Mouse (Mus musculus): Measurements from ENCODE around the gene Nub1.
"Not testable (repeated sequence)": the region's sequence is repeated elsewhere in the genome, so short reads cannot be mapped to it uniquely, and the experiment has no call there.

Gene Nub1

DNA sequence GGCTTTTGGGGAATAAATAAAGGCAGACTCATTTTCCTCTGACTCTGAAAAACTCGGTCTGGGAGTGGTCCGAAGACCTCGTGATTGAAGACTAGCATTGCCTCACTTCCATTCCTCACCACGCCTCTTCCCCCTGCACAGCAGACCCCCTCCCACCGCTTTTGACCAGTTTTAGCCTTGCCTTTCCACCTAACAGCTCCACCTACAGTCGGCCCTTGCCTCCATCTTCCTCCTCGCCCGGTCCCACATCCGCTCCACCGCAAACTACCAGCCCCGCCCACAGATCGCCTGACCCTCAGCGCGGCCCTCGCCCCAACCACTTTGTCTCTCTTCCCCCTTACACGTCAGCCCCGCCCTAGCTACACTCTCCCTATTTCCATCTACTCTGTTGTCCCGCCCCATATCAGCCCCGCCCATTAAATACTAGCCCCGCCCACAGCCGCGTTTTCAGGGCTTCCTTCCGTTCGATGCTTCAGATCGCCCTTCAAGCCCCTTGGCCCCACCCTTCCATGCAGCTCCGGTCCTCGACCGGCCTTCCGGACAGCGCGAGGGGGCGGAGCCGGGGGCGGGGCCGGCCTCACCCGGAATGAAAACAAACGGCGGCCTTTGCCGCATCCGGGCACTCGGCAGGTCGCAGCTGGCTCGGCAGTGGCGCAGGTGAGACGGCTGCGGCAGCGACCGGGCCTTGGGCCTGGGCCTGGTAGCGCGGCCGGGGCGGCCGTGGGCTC is at the start of gene Nub1:
Gene Nub1 (plus strand): TSS at position 167 of the 728 bp plus-strand sequence.
- DNase-seq, result peak; percentile 97

- no peak for DNase-seq
Measured at GRCm38 (mm10) chr5:24636987-24637386, 48.3 kb upstream of the Nub1 start.

DNA sequence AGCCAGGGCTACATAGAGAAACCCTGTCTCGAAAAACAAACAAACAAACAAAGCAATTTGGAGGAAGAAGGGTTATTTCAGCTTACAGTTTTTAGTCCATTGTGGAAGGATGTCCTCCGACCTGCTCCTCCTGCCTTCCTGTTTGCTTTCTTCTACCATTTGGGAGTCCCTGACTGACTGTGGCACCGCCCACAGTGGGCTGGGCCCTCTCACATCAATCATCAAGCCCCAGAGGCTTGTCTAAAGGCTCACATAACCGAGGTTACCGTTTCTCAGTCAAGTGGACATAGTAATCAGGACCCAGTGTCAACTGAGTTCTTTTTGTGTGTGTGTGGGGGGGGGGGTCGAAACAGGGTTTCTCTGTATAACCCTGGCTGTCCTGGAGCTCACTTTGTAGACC is 47.2 kb upstream of the Nub1 start:
- DNase-seq, result no peak

DNA sequence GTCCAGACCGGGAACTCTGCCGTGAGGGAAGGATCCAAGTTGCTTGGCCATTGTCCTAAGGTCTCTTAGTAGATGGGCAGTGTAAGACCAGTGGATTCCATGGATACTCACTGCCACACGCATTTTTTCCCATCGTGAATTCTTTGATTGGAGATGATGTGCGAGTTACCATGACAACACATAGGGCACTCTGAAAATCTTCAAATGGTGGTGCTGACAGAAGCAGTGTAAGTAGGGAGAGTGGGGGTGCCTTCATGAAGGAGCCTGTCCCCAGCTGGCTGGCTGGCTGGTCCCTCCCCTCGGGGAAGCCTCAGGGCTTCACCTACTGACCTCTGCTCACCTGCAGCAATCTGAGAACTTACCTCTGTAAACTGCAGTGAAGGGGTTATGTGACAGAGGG is 46.3 kb upstream of the Nub1 start:
- no peak for DNase-seq

DNA sequence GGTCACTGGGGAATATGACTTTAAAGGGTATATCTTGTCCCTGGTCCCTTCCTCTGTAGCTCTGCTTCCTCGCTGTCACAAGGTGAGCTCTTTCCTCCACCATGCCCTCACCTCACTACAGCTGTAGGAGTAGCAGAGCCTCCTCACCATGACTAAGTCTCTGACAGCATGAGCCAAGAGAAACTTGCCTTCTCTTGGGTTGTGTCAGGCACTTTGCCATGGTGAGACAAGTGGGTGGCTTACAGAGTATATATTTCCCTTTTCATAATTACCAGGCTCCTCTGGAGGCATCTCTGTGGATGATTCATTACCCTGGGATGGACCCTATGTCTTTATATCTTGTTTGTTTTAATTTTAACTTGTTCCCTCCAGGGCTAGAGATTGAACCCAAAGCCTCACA is 39.9 kb upstream of the Nub1 start:
- peak; percentile 54 for DNase-seq

DNA sequence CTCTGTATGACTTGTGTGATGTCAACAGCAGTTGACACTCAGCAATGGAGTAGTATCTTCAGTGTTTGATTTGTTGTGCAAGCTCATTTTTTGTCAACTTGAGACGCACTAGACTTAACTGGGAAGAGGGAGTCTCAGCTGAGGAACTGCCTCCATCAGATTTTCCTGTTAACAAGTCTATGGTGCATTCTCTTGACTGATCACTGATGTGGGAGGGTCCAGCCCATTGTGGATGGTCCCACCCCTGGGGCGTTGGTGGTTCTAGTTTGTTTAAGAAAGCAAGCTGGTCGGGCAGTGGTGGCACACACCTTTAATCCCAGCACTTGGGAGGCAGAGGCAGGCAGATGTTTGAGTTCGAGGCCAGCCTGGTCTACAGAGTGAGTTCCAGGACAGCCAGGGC is 36.1 kb upstream of the Nub1 start:
- no peak for DNase-seq

- no peak for DNase-seq
Measured at GRCm38 (mm10) chr5:24649701-24650100, 35.6 kb upstream of the Nub1 start.

- no peak for DNase-seq
Measured at GRCm38 (mm10) chr5:24651356-24651755, 34.0 kb upstream of the Nub1 start.

- peak; percentile 88 for DNase-seq
Measured at GRCm38 (mm10) chr5:24651768-24652752, 33.3 kb upstream of the Nub1 start.

DNA sequence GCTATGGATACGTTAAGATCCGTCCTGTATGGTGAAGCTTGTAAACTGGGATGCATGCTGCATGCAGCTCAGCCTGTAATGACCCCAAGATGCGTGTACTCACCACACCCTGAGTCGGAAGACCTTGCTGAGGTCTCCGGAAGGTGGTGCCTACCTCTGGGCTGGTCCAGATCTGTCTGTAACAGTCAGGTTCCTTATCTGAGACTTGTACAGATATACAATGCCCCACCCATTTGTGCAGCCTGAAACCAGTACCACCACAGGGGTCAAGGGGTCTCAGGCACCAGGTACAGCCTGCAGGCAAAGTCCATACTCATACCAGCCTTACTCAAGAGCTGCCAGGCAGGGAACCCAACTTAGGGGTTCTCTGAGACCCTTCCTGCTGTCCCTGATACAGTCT is 32.6 kb upstream of the Nub1 start:
- DNase-seq, result no peak

GRCm38 (mm10) chr5:24654491-24654890 is 30.8 kb upstream of the Nub1 start:
- DNase-seq, result no peak

- peak; percentile 31 for DNase-seq
Measured at GRCm38 (mm10) chr5:24657113-24657512, 28.2 kb upstream of the Nub1 start.

DNA sequence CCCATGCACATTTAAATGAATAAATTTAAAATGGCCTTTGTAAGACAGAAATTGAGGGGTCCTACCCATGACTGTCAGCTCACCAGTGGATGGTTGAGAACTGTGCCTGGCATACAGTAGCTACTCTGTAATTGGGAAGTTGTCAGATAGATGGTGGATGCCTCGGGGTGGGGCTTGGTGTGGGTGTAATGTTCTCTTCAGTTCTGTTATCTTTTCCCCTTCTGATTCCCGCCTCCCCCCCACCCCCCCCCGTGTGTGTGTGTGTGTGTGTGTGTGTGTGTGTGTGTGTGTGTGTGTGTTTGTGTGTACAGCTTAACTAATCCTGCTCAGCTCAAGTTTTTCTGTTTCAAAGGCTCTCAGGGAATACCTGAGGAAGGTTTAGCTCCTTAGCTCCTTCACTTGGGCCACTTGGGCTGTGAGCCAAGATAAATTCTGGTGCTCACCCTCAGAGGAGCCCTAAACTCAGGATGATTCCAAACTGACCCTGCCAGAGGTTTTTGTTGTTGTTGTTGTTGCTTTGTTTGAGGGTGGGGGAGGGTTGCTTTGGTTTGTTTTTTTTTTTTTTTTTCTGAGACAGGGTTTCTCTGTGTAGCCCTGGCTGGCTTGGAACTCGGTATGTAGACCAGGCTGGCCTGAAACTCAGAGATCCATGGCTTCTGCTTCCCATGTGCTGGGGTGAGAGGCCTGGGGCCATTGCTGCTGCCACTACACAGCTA is 25.5 kb upstream of the Nub1 start:
- no peak for DNase-seq

GRCm38 (mm10) chr5:24661457-24661856 is 23.9 kb upstream of the Nub1 start:
- no peak for DNase-seq

- DNase-seq, result peak; percentile 78
Measured at GRCm38 (mm10) chr5:24674238-24674637, 11.1 kb upstream of the Nub1 start.

GRCm38 (mm10) chr5:24681436-24681835 is 3.9 kb upstream of the Nub1 start:
- no peak for DNase-seq

DNA sequence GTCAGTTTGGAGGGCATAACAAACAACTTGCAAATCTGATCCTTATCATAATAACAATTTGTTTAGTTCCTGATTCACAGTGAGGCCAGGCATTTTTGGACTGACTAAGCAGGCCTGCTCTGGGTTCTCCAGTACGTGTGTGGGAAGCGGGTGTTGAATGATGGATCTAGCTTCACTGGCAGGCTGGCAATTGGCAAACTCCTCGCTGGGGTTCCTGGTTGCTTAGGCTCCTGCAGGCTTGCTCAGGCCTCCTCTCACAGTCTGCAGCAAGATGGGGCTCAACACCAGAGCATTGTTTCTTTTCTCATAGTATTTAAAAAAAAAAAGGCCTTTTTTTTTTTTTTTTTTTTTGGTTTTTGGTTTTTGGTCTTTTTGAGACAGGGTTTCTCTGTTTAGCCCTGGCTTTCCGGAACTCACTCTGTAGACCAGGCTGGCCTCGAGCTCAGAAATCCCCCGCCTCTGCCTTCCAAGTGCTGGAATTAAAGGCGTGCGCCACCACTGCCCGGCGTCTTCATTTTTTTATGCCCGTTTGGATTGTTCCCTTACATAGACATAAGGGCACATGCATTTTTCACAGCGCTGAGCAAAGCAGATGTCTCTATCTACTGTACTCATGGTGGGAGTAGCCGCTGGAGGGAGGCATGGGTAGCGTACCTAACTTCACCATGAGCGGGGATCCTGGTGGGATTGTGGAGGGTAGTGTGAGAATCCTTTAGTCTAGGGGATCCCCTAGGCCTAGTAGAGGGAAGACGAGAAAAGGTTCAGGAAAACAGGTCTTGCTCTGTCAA is 560 bp upstream of the Nub1 start:
- peak; percentile 84 for DNase-seq

DNA sequence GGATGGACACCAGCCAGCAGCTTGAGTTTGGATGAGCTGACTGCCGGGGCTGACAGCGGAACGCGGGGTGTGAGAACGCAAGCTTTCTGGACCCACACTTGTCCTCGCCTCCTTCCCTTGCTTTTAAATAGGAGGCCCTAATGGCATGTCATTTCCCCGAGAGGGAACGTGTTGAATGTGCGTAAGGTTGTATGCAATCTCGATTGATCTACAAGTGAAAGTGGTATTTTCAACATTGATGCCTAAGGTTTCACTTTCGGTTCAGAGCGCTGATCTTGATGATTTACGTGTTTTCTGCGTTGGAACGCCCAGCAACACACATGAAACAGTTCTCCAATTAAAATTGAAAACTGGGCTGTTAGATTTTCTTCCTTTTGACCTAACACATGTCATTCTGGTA is 844 bp downstream of the Nub1 start:
- no peak for DNase-seq

- DNase-seq, result not testable (repeated sequence)
Measured at GRCm38 (mm10) chr5:24686671-24687420, 1.5 kb downstream of the Nub1 start.

GRCm38 (mm10) chr5:24687696-24688095 is 2.4 kb downstream of the Nub1 start:
- no peak for DNase-seq

DNA sequence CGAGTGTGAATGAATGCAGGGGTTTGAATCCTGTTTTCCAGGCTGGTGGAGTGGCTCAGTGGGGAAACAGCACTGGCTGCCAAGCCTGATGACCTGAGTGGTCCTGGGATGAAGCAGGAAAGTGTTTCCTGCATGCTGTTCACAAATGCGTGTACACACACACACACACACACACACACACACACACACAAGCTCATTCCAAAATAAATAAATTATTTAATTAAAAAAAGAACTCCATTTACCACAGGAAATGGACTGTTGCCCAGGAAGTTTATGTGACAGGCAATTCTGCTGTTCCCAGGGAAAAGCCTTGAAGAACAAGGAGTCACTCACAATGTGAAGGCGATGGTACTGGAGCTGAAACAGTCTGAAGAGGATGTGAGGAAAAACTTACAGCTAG is 11.4 kb downstream of the Nub1 start:
- DNase-seq, result no peak

GRCm38 (mm10) chr5:24701271-24701670 is 15.9 kb downstream of the Nub1 start:
- no peak for DNase-seq
